Mouse (Mus musculus) midbrain, embryonic 11.5 days (tissue): ENCODE results near the gene Cenpa. TPM values are rescaled to one million over a fixed set of nuclear protein-coding genes. Genes with fewer than 3 reads are reported as not detected.
A peak's percentile ranks its signal among the peaks of the same experiment; 100 is the strongest.
"Not testable (repeated sequence)": the region's sequence is repeated elsewhere in the genome, so short reads cannot be mapped to it uniquely, and the experiment has no call there.

Source experiments
- ATAC-seq: fragments of 200-750 bp; cut with Nextera tagmentation; 2 replicates; pipeline ENCODE4 v1.8.0; 2017; ENCODE audit warnings: moderate TSS enrichment, moderate library complexity; ENCODE audit not compliant: low FRiP score
- DNase-seq: peaks from one replicate; pipeline ENCODE4 v3.0.0; 2015; ENCODE audit warnings: low spot score; ENCODE audit errors: missing footprints
- H3K27ac ChIP-seq: fragments of 300-500 bp; sonication (generic); 2 replicates; pipeline ENCODE4 v1.5.1; 2014; ENCODE audit warnings: low read depth, low read length
- H3K27me3 ChIP-seq: fragments of 300-500 bp; sonication (generic); 2 replicates; pipeline ENCODE4 v1.6.1; 2014; ENCODE audit warnings: mild to moderate bottlenecking, low read length, moderate library complexity, mixed read lengths; ENCODE audit not compliant: control insufficient read depth, insufficient read depth
- H3K36me3 ChIP-seq: fragments of 300-500 bp; sonication (generic); 2 replicates; pipeline ENCODE4 v1.6.1; 2014; ENCODE audit warnings: mild to moderate bottlenecking, low read length, moderate library complexity, mixed read lengths; ENCODE audit not compliant: control insufficient read depth, insufficient read depth
- H3K4me1 ChIP-seq: fragments of 300-500 bp; sonication (generic); 2 replicates; pipeline ENCODE4 v1.6.1; 2014; ENCODE audit warnings: low read length; ENCODE audit not compliant: control insufficient read depth, insufficient read depth
- H3K4me2 ChIP-seq: fragments of 300-500 bp; sonication (generic); 2 replicates; pipeline ENCODE4 v1.6.1; 2014; ENCODE audit warnings: mild to moderate bottlenecking, moderate library complexity
- H3K4me3 ChIP-seq: fragments of 300-500 bp; sonication (generic); 2 replicates; pipeline ENCODE4 v1.5.1; 2014; ENCODE audit warnings: low read depth, low read length
- H3K9ac ChIP-seq: fragments of 300-500 bp; sonication (generic); 2 replicates; pipeline ENCODE4 v1.6.1; 2014; ENCODE audit warnings: low read length
- H3K9me3 ChIP-seq: fragments of 300-500 bp; sonication (generic); 2 replicates; pipeline ENCODE4 v1.6.1; 2016; ENCODE audit warnings: low read length; ENCODE audit not compliant: control insufficient read depth
- WGBS: fragments of 180-500 bp; shearing (Covaris S2); extraction: QIAGEN DNeasy Blood & Tissue Kit; methylation state at CpG from one replicate; pipeline ENCODE4 v1.1.7; 2014; 5-methylcytosine and 5-hydroxymethylcytosine counted together
- polyA plus RNA-seq: library from polyadenylated mRNA; unstranded; fragments of >200 nt; fragmentation: Nextera tagmentation; extraction: Ambion mirVana; gene quantifications from 2 replicates; pipeline ENCODE4 v1.2.1, GENCODE M21; 2014

Gene Cenpa
- polyA plus RNA-seq, 1 experiment from 2014 or later = 399 TPM

GRCm38 (mm10) chr5:30667215-30667614 is 638 bp downstream of the Cenpa start:
- under 1% methylated on average over 13 of the region's 13 CpGs for WGBS
- H3K27me3 ChIP-seq = no peaks in the 10 kb centered on the region
- H3K4me3 ChIP-seq = peak overlapping the region; percentile 81
- peaks cover 6% of the 10 kb centered on the region; the same call in 1 of the 2 replicates for H3K36me3 ChIP-seq
- peak overlapping the region; percentile 63 for H3K4me2 ChIP-seq
- ATAC-seq = no peak
- peaks cover 12% of the 10 kb centered on the region for H3K4me1 ChIP-seq
- no peaks in the 10 kb centered on the region for H3K9me3 ChIP-seq
- no peak for DNase-seq
- peak overlapping the region; percentile 89 for H3K9ac ChIP-seq
- peak overlapping the region; percentile 48; the same call in 1 of the 2 replicates for H3K27ac ChIP-seq

DNA sequence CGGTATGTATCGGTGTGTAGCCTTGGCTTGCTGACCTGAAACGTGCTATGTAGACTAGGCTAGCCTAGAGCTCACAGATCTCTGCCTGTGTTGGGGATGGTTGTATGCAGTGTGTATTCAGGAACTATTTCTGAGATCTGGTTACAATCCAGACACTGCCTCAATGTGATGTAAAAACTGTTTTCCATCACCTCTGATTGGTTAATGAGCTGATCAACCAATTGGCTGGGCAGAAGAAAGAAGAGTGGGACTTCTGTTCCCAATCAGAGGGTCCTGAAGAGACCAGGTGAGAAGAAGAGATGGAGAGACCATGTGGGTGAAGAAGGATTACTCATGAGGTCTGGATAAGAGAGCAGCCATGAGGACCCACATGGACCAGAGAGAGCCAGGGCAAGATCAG is 1.1 kb downstream of the Cenpa start:
- Histone ChIP-seq H3K9me3 (no peaks in the 10 kb centered on the region), H3K27ac (no peak overlapping the region), H3K4me3 (peak overlapping the region; percentile 81), H3K27me3 (no peaks in the 10 kb centered on the region), H3K4me1 (peaks cover 12% of the 10 kb centered on the region), H3K9ac (peak overlapping the region; percentile 89), H3K4me2 (peak overlapping the region; percentile 63), H3K36me3 (peaks cover 9% of the 10 kb centered on the region)
- no peak for ATAC-seq
- WGBS = 6% methylated on average over 3 of the region's 3 CpGs
- DNase-seq = no peak

- Histone ChIP-seq H3K9ac (no peak overlapping the region), H3K9me3 (no peaks in the 10 kb centered on the region), H3K36me3 (peaks cover 20% of the 10 kb centered on the region)
Observed at GRCm38 (mm10) chr5:30668637-30669495, 2.3 kb downstream of the Cenpa start.

GRCm38 (mm10) chr5:30669496-30669830 is 2.9 kb downstream of the Cenpa start:
- Histone ChIP-seq H3K4me3 (no peak overlapping the region), H3K36me3 (peaks cover 25% of the 10 kb centered on the region), H3K27ac (no peak overlapping the region), H3K27me3 (no peaks in the 10 kb centered on the region), H3K9ac (no peak overlapping the region), H3K9me3 (no peaks in the 10 kb centered on the region), H3K4me1 (peaks cover 12% of the 10 kb centered on the region), H3K4me2 (no peak overlapping the region)
- 96% methylated on average over 3 of the region's 3 CpGs for WGBS
- DNase-seq = no peak
- ATAC-seq = no peak

More at GRCm38 (mm10) chr5:30668637-30669495, 2.3 kb downstream of the Cenpa start:
- no peaks in the 10 kb centered on the region for H3K27me3 ChIP-seq
- no peak overlapping the region for H3K4me3 ChIP-seq
- no peak for DNase-seq
- H3K4me2 ChIP-seq = no peak overlapping the region
- H3K27ac ChIP-seq = no peak overlapping the region
- WGBS = 95% methylated on average over 9 of the region's 9 CpGs
- H3K4me1 ChIP-seq = peaks cover 12% of the 10 kb centered on the region
- ATAC-seq = no peak

GRCm38 (mm10) chr5:30670091-30670490 is 3.5 kb downstream of the Cenpa start:
- no peak for ATAC-seq
- peaks cover 28% of the 10 kb centered on the region for H3K36me3 ChIP-seq
- H3K27ac ChIP-seq = no peak overlapping the region
- no peaks in the 10 kb centered on the region for H3K27me3 ChIP-seq
- H3K4me2 ChIP-seq = no peak overlapping the region
- WGBS = 92% methylated on average over 7 of the region's 7 CpGs
- no peak overlapping the region for H3K9ac ChIP-seq
- no peak for DNase-seq
- H3K4me3 ChIP-seq = no peak overlapping the region
- H3K4me1 ChIP-seq = peaks cover 12% of the 10 kb centered on the region
- H3K9me3 ChIP-seq = no peaks in the 10 kb centered on the region

GRCm38 (mm10) chr5:30674001-30674400 is 7.4 kb downstream of the Cenpa start:
- no peak overlapping the region for H3K4me3 ChIP-seq
- H3K27me3 ChIP-seq = no peaks in the 10 kb centered on the region
- H3K27ac ChIP-seq = no peak overlapping the region
- no peak overlapping the region for H3K9ac ChIP-seq
- H3K4me2 ChIP-seq = no peak overlapping the region
- H3K36me3 ChIP-seq = peaks cover 33% of the 10 kb centered on the region
- ATAC-seq (no peak), DNase-seq (no peak)
- no peaks in the 10 kb centered on the region for H3K9me3 ChIP-seq
- 85% methylated on average over 7 of the region's 7 CpGs for WGBS
- H3K4me1 ChIP-seq = peaks cover 2% of the 10 kb centered on the region

DNA sequence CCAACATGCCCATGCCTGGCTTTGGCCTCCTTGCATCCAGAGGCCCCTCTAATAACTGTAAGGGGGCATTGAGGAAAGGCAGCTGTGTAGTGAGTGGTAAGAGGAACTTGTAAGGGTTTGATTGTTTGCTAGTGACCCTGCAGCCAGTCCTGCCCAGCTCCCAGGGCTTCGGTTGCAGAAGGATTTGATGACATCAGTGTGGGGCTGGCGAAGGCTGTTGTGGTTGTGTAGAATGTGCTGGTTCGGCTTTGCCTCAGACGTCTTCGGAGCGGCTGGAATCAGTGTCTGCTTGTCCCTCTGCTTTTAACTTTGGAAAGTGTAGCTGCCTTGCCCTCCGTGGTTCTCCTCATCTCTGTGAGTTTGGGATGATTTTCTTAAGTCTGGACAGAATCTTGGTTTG is 10.2 kb downstream of the Cenpa start:
- ATAC-seq (no peak), DNase-seq (no peak)
- Histone ChIP-seq H3K4me3 (no peak overlapping the region), H3K4me1 (no peaks in the 10 kb centered on the region), H3K4me2 (no peak overlapping the region), H3K9ac (no peak overlapping the region), H3K27ac (no peak overlapping the region), H3K9me3 (no peaks in the 10 kb centered on the region), H3K36me3 (peaks cover 28% of the 10 kb centered on the region), H3K27me3 (no peaks in the 10 kb centered on the region)
- 88% methylated on average over 7 of the region's 7 CpGs for WGBS

DNA sequence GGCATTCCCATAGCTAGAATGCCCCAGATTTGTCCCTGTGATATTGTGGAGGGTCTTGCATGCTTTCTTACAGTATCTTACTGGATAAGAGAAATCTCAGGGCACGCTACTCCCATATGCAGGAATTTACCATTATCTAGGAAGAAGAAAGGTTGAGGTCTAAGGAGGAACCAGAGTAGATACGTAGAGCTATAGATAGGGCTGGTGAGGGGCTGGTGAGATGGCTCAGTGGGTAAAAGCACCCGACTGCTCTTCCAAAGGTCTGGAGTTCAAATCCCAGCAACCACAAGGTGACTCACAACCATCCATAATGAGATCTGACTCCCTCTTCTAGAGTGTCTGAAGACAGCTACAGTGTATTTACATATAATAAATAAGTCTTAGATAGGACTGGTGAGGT is 11.5 kb downstream of the Cenpa start:
- H3K27me3 ChIP-seq, H3K27ac ChIP-seq, H3K4me1 ChIP-seq, H3K9ac ChIP-seq, H3K9me3 ChIP-seq, DNase-seq, H3K4me2 ChIP-seq, H3K4me3 ChIP-seq, ATAC-seq: not testable (repeated sequence)
- 91% methylated on average over 3 of the region's 3 CpGs for WGBS
- peaks cover 20% of the 10 kb centered on the region for H3K36me3 ChIP-seq

- Histone ChIP-seq H3K27me3 (no peaks in the 10 kb centered on the region), H3K36me3 (peaks cover 13% of the 10 kb centered on the region; the same call in 1 of the 2 replicates), H3K4me2 (no peak overlapping the region), H3K9ac (no peak overlapping the region), H3K9me3 (no peaks in the 10 kb centered on the region), H3K4me3 (no peak overlapping the region), H3K27ac (no peak overlapping the region), H3K4me1 (no peaks in the 10 kb centered on the region)
- ATAC-seq (no peak), DNase-seq (peak; percentile 49)
- WGBS = 96% methylated on average over 4 of the region's 4 CpGs
Observed at GRCm38 (mm10) chr5:30678722-30679296, 12.2 kb downstream of the Cenpa start.
